Mouse (Mus musculus) myocyte (in vitro differentiated cells): ENCODE data around the gene Olfr1414.

Experiments
- E2F4 ChIP-seq: IDR thresholded peaks from one replicate; pipeline ENCODE4 v1.6.1; 2011; ENCODE audit warnings: mild to moderate bottlenecking, control low read depth, moderate library complexity; ENCODE audit not compliant: insufficient read depth
- MAX ChIP-seq: IDR thresholded peaks from one replicate; pipeline ENCODE4 v1.6.1; 2011; ENCODE audit warnings: low read depth, mild to moderate bottlenecking, control low read depth
- POLR2A ChIP-seq: IDR thresholded peaks from one replicate; pipeline ENCODE4 v1.6.1; 2011; ENCODE audit warnings: low read depth, mild to moderate bottlenecking, control low read depth, moderate library complexity; ENCODE audit not compliant: insufficient read length
- POLR2AphosphoS2 ChIP-seq: IDR thresholded peaks from one replicate; pipeline ENCODE4 v1.6.1; 2011; ENCODE audit warnings: low read depth, control low read depth; ENCODE audit not compliant: insufficient read length
- USF1 ChIP-seq: IDR thresholded peaks from one replicate; pipeline ENCODE4 v1.6.1; 2011; ENCODE audit warnings: low read depth, mild to moderate bottlenecking, control low read depth, moderate library complexity

DNA sequence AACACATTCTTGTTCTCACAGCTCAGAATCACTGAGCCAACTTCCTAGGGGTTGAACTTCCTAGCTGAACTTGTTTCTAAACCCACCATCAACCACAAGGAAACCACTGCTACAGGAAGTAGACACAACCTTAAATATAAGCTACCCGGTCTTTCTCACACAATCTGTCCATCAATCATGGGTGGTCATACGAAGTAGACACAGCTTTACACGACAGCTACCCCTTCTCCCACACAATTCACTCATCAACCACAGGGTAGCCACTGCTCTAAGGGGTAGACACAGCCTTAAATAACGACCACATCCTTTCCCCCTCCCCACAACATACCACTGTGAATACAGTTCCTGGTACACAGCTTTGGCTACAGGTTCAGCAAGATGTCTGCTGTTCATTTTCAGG lies 49.6 kb downstream of the Olfr1414 start:
- TF ChIP-seq POLR2A (no peak), USF1 (no peak), E2F4 (no peak), POLR2AphosphoS2 (no peak), MAX (no peak)
